In the genomic region with DNA sequence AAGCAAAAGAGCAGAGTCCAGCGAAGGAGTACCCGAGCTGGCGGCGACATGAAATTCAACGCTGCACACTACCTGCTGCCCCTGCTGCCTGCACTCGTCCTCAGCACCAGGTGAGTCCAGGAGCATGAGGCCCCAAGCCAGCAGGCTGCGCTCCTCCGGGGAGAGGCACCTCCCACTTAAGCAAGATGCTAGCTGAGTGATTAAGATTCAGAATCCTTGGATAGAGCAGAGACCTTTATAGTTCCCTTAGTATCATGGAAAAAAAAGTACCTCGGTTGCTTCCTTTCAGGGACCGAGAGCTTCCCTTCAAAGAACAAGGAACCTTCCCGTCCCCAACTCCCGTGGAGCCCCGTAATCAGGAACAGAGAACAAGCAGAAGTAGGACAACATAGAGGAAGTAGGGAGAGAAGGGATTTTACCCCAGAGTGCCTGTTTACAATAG, we compare ENCODE assay signal across 10 mouse cellular contexts. TPM values are rescaled to one million over a fixed set of nuclear protein-coding genes. Genes with fewer than 3 reads are reported as not detected.
DNase-seq lines count a peak whose midpoint lies in the region; ATAC-seq lines count a peak whose summit lies in the region.
"Had no signal": no experiment of that assay in that cellular context is flagged by ENCODE, and none has a peak within 500 bp of the region (broad histone marks: within the 10 kb centered on the region; RNA-seq: fewer than 3 reads in every experiment).

No protein-coding gene starts in this region.

- peak; percentile 11 for DNase-seq in embryo, embryonic 10.5 days (ENCODE audit: low spot score)
- DNase-seq in embryo, embryonic 10 days (ENCODE audit: low spot score): no peak
- DNase-seq in neural tube, embryonic 11.5 days (ENCODE audit: low spot score): no peak
- no peak for DNase-seq in neural tube, embryonic 10.5 days (ENCODE audit: extremely low spot score, low spot score)
- DNase-seq in limb, embryonic 10.5 days (ENCODE audit: low spot score): no peak
- peak; percentile 38 for DNase-seq in right cerebral cortex, postnatal 25 days
- no peak for DNase-seq in thymus, postnatal 36 days
- no peak for DNase-seq in adrenal gland, adult 2 months

- no peak overlapping the region for H3K27ac ChIP-seq in neural tube, embryonic 11.5 days (ENCODE audit: low read depth, low read length)
- peak overlapping the region; percentile 46; the same call in 1 of the 2 replicates for H3K27ac ChIP-seq in limb, embryonic 10.5 days

- H3K4me3 ChIP-seq in neural tube, embryonic 11.5 days (ENCODE audit: low read depth, low read length): peak overlapping the region; percentile 44
- H3K4me3 ChIP-seq in limb, embryonic 10.5 days: peak overlapping the region; percentile 57

- no peaks in the 10 kb centered on the region for H3K9me3 ChIP-seq in neural tube, embryonic 11.5 days (ENCODE audit: control insufficient read depth, low read length)
- H3K9me3 ChIP-seq in limb, embryonic 10.5 days (replicated peaks): no peaks in the 10 kb centered on the region

- peak overlapping the region; percentile 78 for H3K4me2 ChIP-seq in neural tube, embryonic 11.5 days (ENCODE audit: low read depth)

- peak overlapping the region; percentile 58 for H3K9ac ChIP-seq in neural tube, embryonic 11.5 days (ENCODE audit: low read length)

- WGBS in neural tube, embryonic 11.5 days: 4% methylated on average over 13 of the region's 13 CpGs
- 7% methylated on average over 13 of the region's 13 CpGs for WGBS in limb, embryonic 10.5 days

- no peaks in the 10 kb centered on the region for H3K27me3 ChIP-seq in neural tube, embryonic 11.5 days (ENCODE audit: control insufficient read depth, insufficient read depth, low read length)
- H3K27me3 ChIP-seq in limb, embryonic 10.5 days (ENCODE audit: low read depth, poor library complexity, severe bottlenecking): peaks cover 25% of the 10 kb centered on the region

- no peaks in the 10 kb centered on the region for H3K36me3 ChIP-seq in neural tube, embryonic 11.5 days (ENCODE audit: control insufficient read depth, insufficient read depth, low read length)
- no peaks in the 10 kb centered on the region for H3K36me3 ChIP-seq in limb, embryonic 10.5 days

- no peaks in the 10 kb centered on the region for H3K4me1 ChIP-seq in neural tube, embryonic 11.5 days (ENCODE audit: control insufficient read depth, insufficient read depth, low read length)
- H3K4me1 ChIP-seq in limb, embryonic 10.5 days: peaks cover 11% of the 10 kb centered on the region; the same call in 1 of the 2 replicates

- ATAC-seq in neural tube, embryonic 11.5 days (ENCODE audit: insufficient read depth, low FRiP score, low TSS enrichment): peak; percentile 58

RNA-seq across cellular contexts. Expression of a gene that starts 0.6 kb away (rescaled TPM):
- 3.4 and 3.8 TPM in 2 replicates for polyA plus RNA-seq in neural tube, embryonic 11.5 days (2014; fragmentation: Nextera tagmentation; extraction: Ambion mirVana)
- 0.05 and 0.45 TPM in 2 replicates for polyA plus RNA-seq in limb, embryonic 10.5 days (2016; fragmentation: Nextera tagmentation; extraction: Ambion mirVana)
- 1 to 10 TPM; 1.1 to 1.3 TPM for total RNA-seq in adrenal gland, adult 2 months (2021)
- 0.09 and 0.27 TPM in 2 replicates for polyA plus RNA-seq in adrenal gland, adult 2 months (2012; rRNA removed)
- polyA plus RNA-seq: C2C12; liver, embryonic 16.5 days had no signal

Comparison
In these comparisons a context has a peak if more than half of its experiments do, and no peak if none do; other contexts are left out.
1. DNase-seq: peak in embryo, embryonic 10.5 days (single experiment) and right cerebral cortex, postnatal 25 days (single experiment); none in embryo, embryonic 10 days (single experiment), neural tube, embryonic 11.5 days (single experiment), neural tube, embryonic 10.5 days (single experiment), limb, embryonic 10.5 days (single experiment), thymus, postnatal 36 days (0 of 2) and adrenal gland, adult 2 months (single experiment).